Mouse (Mus musculus) NIH3T3 (cell line): Measurements from ENCODE around the gene Gtpbp6.
A peak's percentile ranks its signal among the peaks of the same experiment; 100 is the strongest.
"Not testable (repeated sequence)": the region's sequence is repeated elsewhere in the genome, so short reads cannot be mapped to it uniquely, and the experiment has no call there.

Experiments used
- DNase-seq: peaks from one replicate; pipeline ENCODE4 v3.0.0-alpha.2; 2012; ENCODE audit warnings: low read depth

The Gtpbp6 gene

GRCm38 (mm10) chr5:110099656-110100580, 8.1 kb downstream of the Gtpbp6 start, which contains the start of gene Plcxd1:
Gene Plcxd1, plus strand, starts transcription at chr5:110099969.
- DNase-seq: peak; percentile 42

DNA sequence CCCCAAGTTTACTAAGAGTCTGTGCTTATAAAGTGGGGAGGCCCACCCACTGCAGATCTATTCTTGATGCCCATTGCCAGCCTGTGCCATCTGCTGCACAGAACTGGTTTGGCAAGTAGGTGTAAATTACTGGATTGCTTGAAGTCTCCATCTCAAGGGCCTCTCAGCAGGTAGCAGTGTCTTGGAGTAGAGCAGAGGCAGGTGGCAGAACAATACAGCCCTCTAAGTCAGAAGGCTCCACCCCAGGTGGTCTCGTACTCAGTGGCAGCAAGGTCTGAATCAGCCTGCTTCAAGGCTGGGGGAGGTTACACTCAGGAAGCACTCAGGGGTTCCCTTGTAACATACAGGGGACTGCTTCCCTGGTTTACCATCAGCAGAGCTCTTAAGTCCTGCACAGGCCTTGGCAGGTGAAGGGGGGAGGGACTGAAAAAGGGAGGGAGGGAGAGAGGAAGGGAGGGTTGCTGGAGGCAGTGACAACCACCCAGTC, 9.0 kb downstream of the Gtpbp6 start:
- DNase-seq: no peak

DNA sequence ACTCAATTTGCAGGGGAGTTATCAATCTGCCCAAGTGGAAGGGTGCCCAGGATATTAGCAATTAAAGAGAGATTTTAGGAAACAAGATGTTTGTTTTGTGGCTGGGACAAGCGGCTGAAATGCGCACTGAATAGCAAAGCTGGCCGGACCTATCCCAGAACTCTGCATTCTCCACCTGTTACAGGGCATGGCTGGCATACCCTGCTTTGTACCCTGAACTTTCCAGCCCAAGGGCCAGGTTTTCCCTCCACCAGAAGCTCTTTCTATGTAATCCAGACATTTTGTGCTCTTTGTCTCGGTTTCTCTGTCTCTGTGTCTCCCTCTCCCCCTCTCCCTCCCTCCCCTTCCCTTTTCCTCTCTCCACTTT, 13.2 kb downstream of the Gtpbp6 start:
- DNase-seq: no peak

- DNase-seq: peak; percentile 93
These were observed 13.8 kb downstream of the Gtpbp6 start, which contains the start of gene Gm35315 for GRCm38 (mm10) chr5:110094030-110094846. Gene Gm35315, minus strand, starts transcription at chr5:110094420.

DNA sequence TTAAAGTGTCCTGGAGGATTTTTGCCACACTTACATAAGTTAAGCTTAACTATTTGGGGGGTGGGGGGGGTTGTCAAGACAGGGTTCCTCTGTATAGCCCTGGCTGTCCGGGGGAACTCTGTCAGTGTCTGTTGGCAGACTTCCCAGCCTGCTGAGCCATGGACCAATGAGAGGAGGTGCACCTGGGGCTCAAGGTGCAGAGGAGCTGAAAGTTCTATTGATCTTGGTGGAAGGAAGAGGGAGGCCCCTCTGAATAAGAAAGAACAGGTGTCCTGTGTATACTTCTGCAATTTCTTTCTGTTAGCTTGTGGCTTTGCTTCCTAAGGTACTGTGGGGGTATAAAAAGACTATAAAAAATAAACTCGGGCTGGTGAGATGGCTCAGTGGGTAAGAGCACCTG, 16.5 kb downstream of the Gtpbp6 start:
- DNase-seq: no peak

- DNase-seq: no peak
These were observed 21.7 kb downstream of the Gtpbp6 start for GRCm38 (mm10) chr5:110086161-110086866.

DNA sequence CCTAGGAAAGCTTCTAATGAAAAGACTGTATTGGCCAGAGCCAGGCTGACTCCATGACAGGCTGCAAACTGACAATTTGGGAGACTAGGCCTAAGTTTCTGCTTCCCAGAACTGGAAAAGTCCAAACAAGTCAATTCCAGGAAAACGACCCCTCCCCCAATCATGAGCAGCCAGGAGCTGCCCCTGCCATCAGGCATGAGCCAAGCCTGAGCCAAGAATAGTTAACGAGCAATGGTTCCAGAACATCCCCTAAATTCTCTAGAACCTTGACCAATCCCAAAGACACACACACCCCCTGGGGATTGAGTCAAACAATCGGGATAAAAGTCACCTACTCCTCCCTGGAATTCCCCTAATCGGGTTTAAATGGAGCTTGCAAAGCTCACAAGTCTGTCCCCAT, 25.0 kb downstream of the Gtpbp6 start:
- no peak for DNase-seq

- DNase-seq: not testable (repeated sequence)
These were observed 35.6 kb downstream of the Gtpbp6 start, which contains the start of gene Gm17655 for GRCm38 (mm10) chr5:110072413-110072812. Gene Gm17655, minus strand, starts transcription at chr5:110072513.

DNA sequence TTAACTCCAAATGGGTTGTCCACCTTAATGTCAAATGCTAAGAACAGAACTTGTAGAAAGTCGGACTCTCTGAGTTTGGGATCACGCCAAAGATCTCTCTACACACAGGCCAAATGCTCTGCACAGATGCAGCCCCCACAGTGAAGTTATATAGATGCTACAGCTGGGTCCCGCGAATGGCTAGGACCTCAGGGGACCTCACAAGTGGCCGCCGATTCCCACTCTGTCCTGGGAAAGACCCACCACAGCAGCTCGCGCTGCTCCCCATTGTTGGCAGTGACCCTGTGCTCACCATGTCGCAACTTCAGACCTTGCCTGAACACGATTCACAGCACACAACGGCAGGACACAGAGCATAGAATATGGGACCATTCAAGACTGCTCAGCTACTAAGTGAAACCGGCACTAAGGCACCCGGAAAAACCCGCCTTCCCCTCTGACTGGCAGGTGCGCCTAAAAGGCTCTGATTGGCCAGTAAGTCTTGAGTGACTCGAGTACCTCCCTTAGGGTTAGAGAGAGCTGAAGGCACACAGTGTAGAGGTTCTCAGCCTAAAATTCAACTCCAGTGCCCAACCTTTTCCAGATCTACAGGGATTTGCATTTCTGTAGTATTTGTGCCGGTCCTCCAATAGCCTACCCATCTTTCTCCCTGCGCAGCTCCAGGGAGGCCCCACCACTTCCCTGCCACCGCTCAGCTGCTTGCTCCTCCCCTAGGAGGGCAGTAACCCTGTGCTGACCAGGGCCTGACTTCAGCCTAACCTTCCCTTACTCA, 50.2 kb downstream of the Gtpbp6 start:
- DNase-seq: peak; percentile 88
